Mouse (Mus musculus) right cerebral cortex, adult 2 months (tissue): ENCODE results near the gene P3h4.

Source experiments
- DNase-seq, 2 experiments: peaks; one replicate each; pipeline ENCODE4 v3.0.0; 2021 to 2022; ENCODE audit warnings: low spot score in 2 of 2

P3h4 gene

GRCm38 (mm10) chr11:100414021-100414913 lies at the start of gene P3h4:
Gene P3h4, minus strand, starts transcription at chr11:100414836.
- DNase-seq = peak; percentile 63 to 77

GRCm38 (mm10) chr11:100462699-100463098 lies 48.1 kb upstream of the P3h4 start:
- DNase-seq = peak in 1 of 2 experiments; percentile 33

- DNase-seq = no peak
Measured at GRCm38 (mm10) chr11:100457711-100458110, 43.1 kb upstream of the P3h4 start.

- no peak for DNase-seq
Measured at GRCm38 (mm10) chr11:100457247-100457646, 42.6 kb upstream of the P3h4 start.

GRCm38 (mm10) chr11:100442625-100443024 lies 28.0 kb upstream of the P3h4 start:
- DNase-seq = no peak

- DNase-seq = no peak
Measured at GRCm38 (mm10) chr11:100441797-100442196, 27.2 kb upstream of the P3h4 start, which contains the start of the genes Nt5c3b and Klhl10. Gene Nt5c3b, minus strand, starts transcription at chr11:100441808. Gene Klhl10, plus strand, starts transcription at chr11:100441917.

- DNase-seq = peak; percentile 83 to 84
Measured at GRCm38 (mm10) chr11:100440691-100441522, 26.3 kb upstream of the P3h4 start.

- no peak for DNase-seq
Measured at GRCm38 (mm10) chr11:100437901-100438300, 23.3 kb upstream of the P3h4 start.

- DNase-seq = no peak
Measured at GRCm38 (mm10) chr11:100435678-100436246, 21.1 kb upstream of the P3h4 start.

- DNase-seq = no peak
Measured at GRCm38 (mm10) chr11:100432002-100432401, 17.4 kb upstream of the P3h4 start.

- DNase-seq = no peak
Measured at GRCm38 (mm10) chr11:100430052-100430451, 15.4 kb upstream of the P3h4 start.

- no peak for DNase-seq
Measured at GRCm38 (mm10) chr11:100428612-100429199, 14.1 kb upstream of the P3h4 start.

GRCm38 (mm10) chr11:100426820-100427219 lies 12.2 kb upstream of the P3h4 start:
- no peak for DNase-seq

- peak; percentile 71 to 82 for DNase-seq
Measured at GRCm38 (mm10) chr11:100425851-100426250, 11.2 kb upstream of the P3h4 start.

- DNase-seq = no peak
Measured at GRCm38 (mm10) chr11:100423836-100424235, 9.2 kb upstream of the P3h4 start.

GRCm38 (mm10) chr11:100421537-100421936 lies 6.9 kb upstream of the P3h4 start:
- DNase-seq = no peak

GRCm38 (mm10) chr11:100414914-100415822 lies 532 bp upstream of the P3h4 start, which contains the start of gene Fkbp10:
Gene Fkbp10, plus strand, starts transcription at chr11:100415697.
- DNase-seq = no peak

GRCm38 (mm10) chr11:100413541-100413940 lies 1.1 kb downstream of the P3h4 start:
- DNase-seq = no peak

GRCm38 (mm10) chr11:100411736-100412135 lies 2.9 kb downstream of the P3h4 start:
- no peak for DNase-seq

GRCm38 (mm10) chr11:100409686-100410085 lies 5.0 kb downstream of the P3h4 start:
- no peak for DNase-seq
